Mouse (Mus musculus): Measurements from ENCODE around the gene Tnfsf14. TPM values are rescaled to one million over a fixed set of nuclear protein-coding genes. Genes with fewer than 3 reads are reported as not detected.
A peak's percentile ranks its signal among the peaks of the same experiment; 100 is the strongest.

Tnfsf14 gene
- polyA plus RNA-seq, 1 experiment = 12.8 TPM

DNA sequence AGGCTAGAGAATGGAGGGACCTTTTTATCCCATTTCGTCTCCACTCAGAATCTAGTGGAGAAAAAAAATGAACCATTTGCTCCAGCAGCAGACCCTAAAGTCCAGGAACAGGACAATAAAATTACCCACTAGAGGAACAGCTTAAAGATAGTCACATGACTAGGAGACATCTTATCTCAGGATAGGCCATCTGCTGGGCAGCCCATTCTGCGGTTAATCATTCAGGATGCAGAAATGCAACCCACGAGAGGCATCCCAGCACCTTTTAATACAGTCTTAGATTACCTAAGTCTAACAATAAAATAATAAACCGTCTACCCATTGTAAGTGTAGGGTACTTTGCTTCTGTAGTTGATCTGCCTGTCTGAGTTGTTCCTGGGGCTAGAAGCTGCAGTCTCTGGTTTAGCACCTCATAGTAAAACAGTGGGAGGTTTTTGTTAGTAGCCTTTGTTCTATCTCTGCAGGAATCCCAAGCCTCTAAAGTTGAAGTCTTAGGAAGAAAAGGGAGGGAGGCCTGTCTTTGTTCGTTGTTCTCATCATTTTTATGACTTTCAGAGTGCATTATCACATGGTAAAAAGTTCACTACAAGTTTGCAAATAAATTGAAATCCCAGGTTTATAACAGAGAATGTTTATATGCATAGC is 23.2 kb downstream of the Tnfsf14 start:
- Histone ChIP-seq H3K4me1 (ENCODE audit: control insufficient read depth, insufficient read depth, low read length) (no peaks in the 10 kb centered on the region), H3K27ac (ENCODE audit: control insufficient read depth, insufficient read depth, low read depth, low read length, poor library complexity) (no peak overlapping the region), H3K4me3 (replicated peaks; ENCODE audit: control insufficient read depth, low read depth, low read length) (no peak overlapping the region)
- 59% methylated on average over 5 of the region's 5 CpGs for WGBS
- TF ChIP-seq POLR2A (IDR thresholded peaks at IDR 0.05; ENCODE audit: borderline replicate concordance, control insufficient read depth, low read depth, low read length) (no peak), CTCF (IDR thresholded peaks at IDR 0.05; ENCODE audit: control insufficient read depth, insufficient read depth, low read length) (no peak)

DNA sequence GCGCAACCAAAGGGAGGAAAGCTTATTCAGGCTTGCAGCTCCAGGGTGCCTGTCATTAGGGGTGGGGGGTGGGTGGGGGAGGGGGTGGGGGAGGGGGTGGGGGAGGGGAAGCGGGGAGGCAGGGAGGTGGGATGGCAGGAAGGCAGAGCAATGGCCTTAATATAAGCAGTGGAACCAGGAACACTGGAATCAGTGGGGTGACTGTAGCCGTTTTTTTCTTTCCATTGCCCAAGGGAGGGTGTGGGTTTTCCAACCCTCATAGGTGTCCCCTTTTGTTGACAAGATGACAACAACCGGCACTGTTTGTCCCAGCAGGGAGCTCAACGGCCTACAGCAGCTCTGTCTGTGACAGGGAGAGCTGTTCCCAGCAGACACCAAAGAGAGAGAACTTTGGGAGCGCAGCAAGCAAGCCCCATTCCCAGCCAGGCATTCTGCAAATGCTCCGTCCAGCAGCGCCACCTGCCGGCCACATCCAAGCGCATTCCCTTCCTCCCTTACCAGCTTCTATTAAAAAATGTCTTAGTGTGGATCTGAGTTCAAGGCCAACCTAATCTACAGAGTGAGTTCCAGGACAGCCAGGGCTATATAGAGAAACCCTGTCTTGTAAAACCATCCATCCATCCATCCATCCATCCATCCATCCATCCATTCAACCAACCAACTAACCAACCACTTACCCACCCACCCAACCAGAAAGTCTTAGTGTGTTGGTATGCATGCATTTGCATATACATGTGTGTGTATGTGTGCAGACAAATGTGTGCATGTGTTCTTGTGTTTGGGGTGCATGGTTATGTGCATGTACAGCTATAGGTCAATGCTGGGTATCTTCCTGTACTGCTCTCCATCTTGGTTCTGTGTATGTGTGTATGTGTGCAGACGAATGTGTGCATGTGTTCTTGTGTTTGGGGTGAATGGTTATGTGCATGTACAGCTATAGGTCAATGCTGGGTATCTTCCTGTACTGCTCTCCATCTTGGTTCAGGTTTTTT is 26.9 kb downstream of the Tnfsf14 start:
- WGBS = 16% methylated on average over 11 of the region's 11 CpGs
- TF ChIP-seq POLR2A (IDR thresholded peaks at IDR 0.05; ENCODE audit: borderline replicate concordance, control insufficient read depth, low read depth, low read length) = no peak
- TF ChIP-seq CTCF (IDR thresholded peaks at IDR 0.05; ENCODE audit: control insufficient read depth, insufficient read depth, low read length) = peak; percentile 95

DNA sequence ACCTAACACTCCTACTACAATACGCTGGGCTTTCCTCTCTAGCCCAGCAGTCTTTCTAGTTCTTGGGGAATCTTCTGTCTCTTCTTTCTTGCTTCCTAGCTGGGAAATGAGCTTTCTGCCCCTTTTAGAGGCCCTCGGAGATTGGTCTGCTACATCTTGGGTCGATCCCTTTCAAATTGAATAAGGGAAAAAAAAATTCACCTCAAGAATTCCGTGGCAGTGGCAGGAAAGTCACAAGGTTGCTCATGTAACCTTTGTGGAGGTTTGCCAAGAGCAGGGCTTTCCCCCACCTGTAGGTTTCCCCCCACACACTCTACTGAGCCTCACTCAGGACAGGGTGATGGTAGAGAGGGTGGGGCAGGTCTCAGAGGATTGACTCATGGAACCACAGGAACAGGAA is 40.2 kb downstream of the Tnfsf14 start:
- H3K27ac ChIP-seq (ENCODE audit: control insufficient read depth, insufficient read depth, low read depth, low read length, poor library complexity) = no peak overlapping the region
- WGBS = 67% methylated on average over 4 of the region's 4 CpGs
- no peak overlapping the region for H3K4me3 ChIP-seq (replicated peaks; ENCODE audit: control insufficient read depth, low read depth, low read length)
- TF ChIP-seq CTCF (IDR thresholded peaks at IDR 0.05; ENCODE audit: control insufficient read depth, insufficient read depth, low read length) (no peak), POLR2A (IDR thresholded peaks at IDR 0.05; ENCODE audit: borderline replicate concordance, control insufficient read depth, low read depth, low read length) (no peak)
- H3K4me1 ChIP-seq (ENCODE audit: control insufficient read depth, insufficient read depth, low read length) = no peaks in the 10 kb centered on the region

More for the DNA sequence above, 26.9 kb downstream of the Tnfsf14 start:
- Histone ChIP-seq H3K4me3 (replicated peaks; ENCODE audit: control insufficient read depth, low read depth, low read length) (no peak overlapping the region), H3K4me1 (ENCODE audit: control insufficient read depth, insufficient read depth, low read length) (no peaks in the 10 kb centered on the region), H3K27ac (ENCODE audit: control insufficient read depth, insufficient read depth, low read depth, low read length, poor library complexity) (no peak overlapping the region)

DNA sequence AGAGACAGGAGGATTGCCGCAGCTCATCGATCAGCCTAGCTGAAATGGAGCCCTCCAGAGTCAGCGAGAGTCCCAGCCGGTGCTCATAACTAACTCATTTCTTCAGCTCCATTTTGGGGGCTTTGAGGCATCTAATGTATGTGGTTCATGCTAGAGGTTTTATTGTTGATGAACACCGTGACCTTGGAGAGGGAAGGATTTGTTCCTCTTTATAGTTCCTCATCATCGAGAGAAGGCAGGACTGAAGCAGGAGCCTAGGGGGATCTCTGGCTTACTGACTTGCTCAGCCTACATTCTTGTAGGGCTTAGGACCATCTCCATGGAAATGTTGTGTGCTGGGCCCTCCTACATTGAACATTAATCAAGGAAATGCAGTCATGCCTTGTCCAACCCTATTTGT is 41.0 kb downstream of the Tnfsf14 start:
- 60% methylated on average over 6 of the region's 6 CpGs for WGBS
- TF ChIP-seq POLR2A (IDR thresholded peaks at IDR 0.05; ENCODE audit: borderline replicate concordance, control insufficient read depth, low read depth, low read length) (no peak), CTCF (IDR thresholded peaks at IDR 0.05; ENCODE audit: control insufficient read depth, insufficient read depth, low read length) (no peak)
- Histone ChIP-seq H3K27ac (ENCODE audit: control insufficient read depth, insufficient read depth, low read depth, low read length, poor library complexity) (no peak overlapping the region), H3K4me1 (ENCODE audit: control insufficient read depth, insufficient read depth, low read length) (no peaks in the 10 kb centered on the region), H3K4me3 (replicated peaks; ENCODE audit: control insufficient read depth, low read depth, low read length) (no peak overlapping the region)

DNA sequence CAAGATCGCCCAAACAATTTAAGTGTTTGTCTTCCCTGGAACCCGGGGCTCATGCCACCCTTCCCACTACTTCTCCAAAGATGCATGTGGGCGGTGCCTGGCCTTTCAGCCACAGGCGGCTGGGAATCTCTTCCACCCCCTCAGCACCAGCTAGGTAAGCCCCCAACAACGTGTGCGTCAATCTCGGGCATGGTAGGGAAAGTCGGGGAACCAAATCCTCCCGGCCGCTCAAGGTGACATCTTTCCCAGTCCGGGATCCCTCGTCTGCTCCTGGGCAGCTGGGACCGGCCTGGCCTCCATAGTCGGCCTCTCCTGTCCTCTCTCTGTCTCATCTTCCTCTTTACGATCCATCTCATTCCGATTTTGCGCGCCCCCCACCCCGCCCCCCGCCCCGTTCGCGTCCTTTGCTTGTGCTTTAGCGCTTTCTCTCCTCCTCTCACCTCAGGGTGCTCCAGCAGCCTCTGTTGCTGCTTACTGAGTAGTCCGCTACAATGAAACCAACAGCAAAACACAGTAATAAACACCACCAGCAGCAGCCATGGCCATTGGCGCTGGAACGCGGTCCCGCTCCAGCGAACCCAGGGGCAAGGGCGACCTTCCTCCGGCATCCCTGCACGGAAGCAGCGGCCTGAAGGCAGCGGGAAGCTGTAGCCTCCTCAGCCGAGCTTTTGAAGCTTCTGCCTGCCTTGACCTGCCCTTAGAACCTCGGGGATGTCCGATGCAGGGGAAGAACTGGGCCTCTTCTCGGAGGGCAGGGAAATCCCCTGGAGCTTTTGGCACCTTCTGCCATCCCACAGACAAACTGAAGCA is 44.8 kb downstream of the Tnfsf14 start, which contains the start of gene Cd70:
TSS of gene Cd70 (minus strand) at position 784 of the 810 bp plus-strand sequence.
- H3K4me1 ChIP-seq (ENCODE audit: control insufficient read depth, insufficient read depth, low read length) = no peaks in the 10 kb centered on the region
- no peak for TF ChIP-seq CTCF (IDR thresholded peaks at IDR 0.05; ENCODE audit: control insufficient read depth, insufficient read depth, low read length)
- TF ChIP-seq POLR2A (IDR thresholded peaks at IDR 0.05; ENCODE audit: borderline replicate concordance, control insufficient read depth, low read depth, low read length) = no peak
- H3K27ac ChIP-seq (ENCODE audit: control insufficient read depth, insufficient read depth, low read depth, low read length, poor library complexity) = no peak within 1 kb of the TSS
- WGBS = 8% methylated on average over 39 of the region's 39 CpGs
- no peak within 1 kb of the TSS for H3K4me3 ChIP-seq (replicated peaks; ENCODE audit: control insufficient read depth, low read depth, low read length)

DNA sequence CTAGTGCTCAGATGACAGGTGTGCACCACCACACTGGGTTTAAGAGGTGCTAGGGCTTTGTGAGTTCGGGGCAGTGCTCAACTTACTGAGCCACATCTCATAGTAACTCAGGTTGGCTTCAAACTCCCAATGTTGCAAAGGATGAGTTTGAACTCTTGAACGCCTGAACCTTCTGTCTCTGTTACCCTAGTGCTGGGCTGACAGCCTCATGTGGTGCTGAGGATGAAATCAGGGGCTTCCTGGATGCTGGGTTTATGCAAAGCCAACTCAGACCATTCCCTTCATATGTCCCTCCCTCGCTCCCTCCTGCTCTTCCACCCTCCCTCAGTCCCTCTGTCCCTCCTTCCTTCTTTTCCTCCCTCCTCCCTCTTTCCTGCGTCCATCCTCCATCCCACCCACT is 45.6 kb downstream of the Tnfsf14 start:
- no peak overlapping the region for H3K4me3 ChIP-seq (replicated peaks; ENCODE audit: control insufficient read depth, low read depth, low read length)
- H3K27ac ChIP-seq (ENCODE audit: control insufficient read depth, insufficient read depth, low read depth, low read length, poor library complexity) = no peak overlapping the region
- no peak for TF ChIP-seq POLR2A (IDR thresholded peaks at IDR 0.05; ENCODE audit: borderline replicate concordance, control insufficient read depth, low read depth, low read length)
- no peak for TF ChIP-seq CTCF (IDR thresholded peaks at IDR 0.05; ENCODE audit: control insufficient read depth, insufficient read depth, low read length)
- WGBS = 72% methylated on average over 4 of the region's 4 CpGs
- no peaks in the 10 kb centered on the region for H3K4me1 ChIP-seq (ENCODE audit: control insufficient read depth, insufficient read depth, low read length)

DNA sequence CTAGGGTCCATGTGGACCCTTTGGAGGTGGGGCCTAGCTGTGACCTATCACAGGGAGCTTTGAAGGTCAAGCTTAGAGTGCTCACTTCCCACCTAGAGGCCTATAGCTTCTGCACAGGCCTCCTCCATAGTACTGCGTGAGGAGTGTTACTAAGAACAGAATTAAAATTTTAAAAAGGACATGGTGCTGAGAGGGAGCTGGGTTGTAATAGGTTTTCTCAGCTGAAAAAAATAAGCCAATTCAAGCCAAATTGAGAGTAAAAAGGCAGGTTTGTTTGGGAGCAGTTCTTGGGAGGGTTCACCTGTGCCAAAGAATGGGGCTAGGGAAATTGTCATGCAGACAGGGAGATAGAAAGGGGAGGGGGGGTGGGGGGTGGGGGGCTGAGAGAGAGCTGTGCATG is 48.9 kb downstream of the Tnfsf14 start:
- TF ChIP-seq CTCF (IDR thresholded peaks at IDR 0.05; ENCODE audit: control insufficient read depth, insufficient read depth, low read length) = no peak
- no peak for TF ChIP-seq POLR2A (IDR thresholded peaks at IDR 0.05; ENCODE audit: borderline replicate concordance, control insufficient read depth, low read depth, low read length)
- H3K4me1 ChIP-seq (ENCODE audit: control insufficient read depth, insufficient read depth, low read length) = no peaks in the 10 kb centered on the region

More for the DNA sequence above, 48.9 kb downstream of the Tnfsf14 start:
- Histone ChIP-seq H3K27ac (ENCODE audit: control insufficient read depth, insufficient read depth, low read depth, low read length, poor library complexity) (no peak overlapping the region), H3K4me3 (replicated peaks; ENCODE audit: control insufficient read depth, low read depth, low read length) (no peak overlapping the region)
- WGBS = 72% methylated on average over 1 of the region's 1 CpGs

All from bone marrow, adult 2 months (tissue).